Mouse (Mus musculus) hindbrain, embryonic 14.5 days (tissue): ENCODE measurements at regions not wholly inside any gene's neighbourhood (a gene's known extent, or its start where the extent isn't known, plus 50 kb on each side); places are given as distances from the start of the nearest gene placed in this dataset.
A peak's percentile ranks its signal among the peaks of the same experiment; 100 is the strongest.

Experiments used
- ATAC-seq: fragments of 200-750 bp; cut with Nextera tagmentation; 2 replicates; pipeline ENCODE4 v1.8.0; 2017; ENCODE audit warnings: moderate number of reproducible peaks, mild to moderate bottlenecking, moderate TSS enrichment, moderate library complexity; ENCODE audit not compliant: low FRiP score
- DNase-seq: peaks from one replicate; pipeline ENCODE4 v3.0.0-alpha.2; 2015; ENCODE audit warnings: low spot score
- H3K27ac ChIP-seq: fragments of 300-500 bp; sonication (generic); 2 replicates; pipeline ENCODE4 v1.5.1; 2014; ENCODE audit warnings: mild to moderate bottlenecking, moderate library complexity
- H3K27me3 ChIP-seq: fragments of 300-500 bp; sonication (generic); 2 replicates; pipeline ENCODE4 v1.6.1; 2014; ENCODE audit warnings: mild to moderate bottlenecking, low read length, mixed read lengths; ENCODE audit not compliant: control insufficient read depth, insufficient read depth
- H3K36me3 ChIP-seq: fragments of 300-500 bp; sonication (generic); replicated peaks from 2 replicates; pipeline ENCODE4 v1.6.1; 2014; ENCODE audit not compliant: control insufficient read depth, insufficient read depth
- H3K4me1 ChIP-seq: fragments of 300-500 bp; sonication (generic); replicated peaks from 2 replicates; pipeline ENCODE4 v1.6.1; 2014; ENCODE audit warnings: antibody characterized with exemption, low read length, mixed read lengths; ENCODE audit not compliant: control insufficient read depth, insufficient read depth
- H3K4me2 ChIP-seq: fragments of 300-500 bp; sonication (generic); replicated peaks from 2 replicates; pipeline ENCODE4 v1.6.1; 2014; ENCODE audit warnings: mild to moderate bottlenecking, moderate library complexity
- H3K4me3 ChIP-seq: fragments of 300-500 bp; sonication (generic); replicated peaks from 2 replicates; pipeline ENCODE4 v1.5.1; 2014; ENCODE audit warnings: mild to moderate bottlenecking, low read length
- H3K9ac ChIP-seq: fragments of 300-500 bp; sonication (generic); 2 replicates; pipeline ENCODE4 v1.6.1; 2014
- H3K9me3 ChIP-seq: fragments of 300-500 bp; sonication (generic); 2 replicates; pipeline ENCODE4 v1.6.1; 2016; ENCODE audit warnings: low read length; ENCODE audit not compliant: control insufficient read depth
- WGBS: fragments of 180-500 bp; shearing (Covaris S2); extraction: QIAGEN DNeasy Blood & Tissue Kit; methylation state at CpG from one replicate; pipeline ENCODE4 v1.1.7; 2014; 5-methylcytosine and 5-hydroxymethylcytosine counted together

DNA sequence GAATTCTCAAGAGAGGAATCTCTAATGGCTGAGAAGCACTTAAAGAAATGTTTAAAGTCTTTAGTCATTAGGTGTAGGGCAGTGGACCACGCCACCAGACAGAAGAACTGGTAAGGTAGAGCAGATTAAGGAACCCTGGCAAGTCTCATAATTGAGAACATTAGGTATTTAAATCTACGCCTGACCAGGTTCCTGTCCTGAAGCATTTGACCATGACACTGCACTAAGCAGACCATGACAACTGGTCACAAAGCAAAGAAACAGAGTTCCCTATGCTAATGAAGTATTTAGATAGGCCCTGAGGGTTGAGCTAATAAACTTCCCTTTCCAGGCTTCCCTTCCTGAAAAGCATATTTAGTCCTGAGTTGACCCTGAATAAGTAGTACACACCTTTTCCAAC lies 562.3 kb downstream of the Cdh11 start:
- DNase-seq = no peak
- Histone ChIP-seq H3K27ac (no peak overlapping the region), H3K4me2 (no peak overlapping the region), H3K36me3 (no peaks in the 10 kb centered on the region), H3K27me3 (no peaks in the 10 kb centered on the region), H3K9me3 (peaks cover 5% of the 10 kb centered on the region; the same call in 1 of the 2 replicates), H3K4me3 (no peak overlapping the region), H3K4me1 (no peaks in the 10 kb centered on the region), H3K9ac (no peak overlapping the region)
- no peak for ATAC-seq
- WGBS = 85% methylated on average over 2 of the region's 2 CpGs

DNA sequence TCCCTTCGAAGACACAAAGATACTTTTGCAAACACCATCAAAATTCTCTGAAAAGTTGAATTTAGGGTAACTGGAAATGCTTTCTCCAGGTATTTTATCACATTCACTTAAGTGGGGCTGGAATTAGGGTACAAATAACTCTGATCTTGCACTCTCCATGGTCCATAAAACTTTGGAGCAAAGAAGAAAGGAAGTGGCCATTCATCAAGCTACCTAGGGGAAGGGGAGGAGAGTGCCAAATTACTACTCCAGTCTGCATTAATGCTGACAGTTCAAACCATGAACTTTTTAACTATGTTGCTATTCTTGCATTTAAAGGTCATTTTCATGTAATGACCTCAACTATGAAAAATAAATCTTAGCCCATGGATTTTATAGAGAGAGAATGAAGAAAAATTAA lies 579.8 kb downstream of the Cdh11 start:
- Histone ChIP-seq H3K9ac (no peak overlapping the region), H3K4me2 (no peak overlapping the region), H3K27me3 (no peaks in the 10 kb centered on the region), H3K27ac (no peak overlapping the region), H3K4me3 (no peak overlapping the region), H3K4me1 (no peaks in the 10 kb centered on the region), H3K36me3 (no peaks in the 10 kb centered on the region), H3K9me3 (no peaks in the 10 kb centered on the region)
- WGBS = 92% methylated on average over 1 of the region's 1 CpGs
- DNase-seq = no peak
- ATAC-seq = no peak

DNA sequence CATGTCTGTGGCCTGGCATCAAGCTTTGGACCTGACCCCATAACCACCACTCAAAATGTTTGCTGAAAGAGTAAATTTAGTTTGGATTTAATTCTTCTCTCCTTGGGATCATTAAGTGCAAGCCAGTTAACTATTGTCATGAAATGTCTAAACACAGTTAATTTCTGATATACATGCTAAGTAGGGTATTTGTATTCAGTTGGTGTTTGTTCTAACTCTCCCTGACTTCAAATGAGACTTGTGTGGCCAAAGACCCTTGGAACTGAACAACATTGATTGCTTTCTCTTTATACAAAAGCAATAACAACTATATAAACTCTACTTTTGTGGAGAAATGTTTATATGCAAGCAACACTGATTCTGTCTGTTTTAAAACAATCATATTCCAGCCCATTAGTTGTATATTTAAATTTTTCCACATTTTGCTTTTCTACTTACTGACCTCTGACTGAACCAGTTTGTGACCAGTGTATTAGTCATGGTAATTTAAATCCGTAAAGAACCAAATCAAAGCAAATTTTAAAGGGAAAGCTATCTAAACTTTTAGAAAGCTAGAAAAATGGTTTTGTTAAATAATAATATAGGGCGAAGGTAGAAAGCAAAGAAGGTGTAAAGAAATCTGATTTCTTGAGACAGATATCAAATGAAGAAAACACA lies 625.8 kb downstream of the Cdh11 start:
- no peak for ATAC-seq
- WGBS = 65% methylated on average over 2 of the region's 2 CpGs
- Histone ChIP-seq H3K4me3 (no peak overlapping the region), H3K36me3 (no peaks in the 10 kb centered on the region), H3K4me1 (no peaks in the 10 kb centered on the region), H3K9ac (no peak overlapping the region), H3K27me3 (no peaks in the 10 kb centered on the region), H3K4me2 (no peak overlapping the region), H3K27ac (no peak overlapping the region), H3K9me3 (no peaks in the 10 kb centered on the region)
- DNase-seq = no peak

DNA sequence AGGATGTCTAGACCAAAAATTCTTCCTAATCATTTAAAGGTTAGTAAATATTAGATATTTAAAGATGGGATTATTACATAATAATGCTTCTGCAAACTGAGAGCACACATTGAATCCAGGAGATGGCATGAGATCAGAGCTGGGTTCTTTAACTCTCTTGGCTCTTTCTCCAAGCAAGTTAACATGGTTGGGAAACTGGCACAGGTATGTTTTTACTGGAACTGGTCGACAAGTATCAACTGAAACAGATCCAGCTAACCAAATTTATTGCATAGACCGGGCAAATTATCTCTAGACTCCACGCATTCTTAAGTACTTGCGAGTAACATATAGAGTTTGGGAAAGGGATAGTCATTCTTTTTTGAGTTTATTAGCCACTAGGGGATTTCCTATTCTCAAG lies 666.8 kb downstream of the Cdh11 start:
- WGBS = 94% methylated on average over 4 of the region's 4 CpGs
- no peaks in the 10 kb centered on the region for H3K36me3 ChIP-seq
- no peak overlapping the region for H3K4me3 ChIP-seq
- H3K4me2 ChIP-seq = no peak overlapping the region
- no peak overlapping the region for H3K9ac ChIP-seq
- ATAC-seq = no peak
- no peak overlapping the region for H3K27ac ChIP-seq
- H3K9me3 ChIP-seq = no peaks in the 10 kb centered on the region
- H3K27me3 ChIP-seq = no peaks in the 10 kb centered on the region
- DNase-seq = no peak
- H3K4me1 ChIP-seq = no peaks in the 10 kb centered on the region

DNA sequence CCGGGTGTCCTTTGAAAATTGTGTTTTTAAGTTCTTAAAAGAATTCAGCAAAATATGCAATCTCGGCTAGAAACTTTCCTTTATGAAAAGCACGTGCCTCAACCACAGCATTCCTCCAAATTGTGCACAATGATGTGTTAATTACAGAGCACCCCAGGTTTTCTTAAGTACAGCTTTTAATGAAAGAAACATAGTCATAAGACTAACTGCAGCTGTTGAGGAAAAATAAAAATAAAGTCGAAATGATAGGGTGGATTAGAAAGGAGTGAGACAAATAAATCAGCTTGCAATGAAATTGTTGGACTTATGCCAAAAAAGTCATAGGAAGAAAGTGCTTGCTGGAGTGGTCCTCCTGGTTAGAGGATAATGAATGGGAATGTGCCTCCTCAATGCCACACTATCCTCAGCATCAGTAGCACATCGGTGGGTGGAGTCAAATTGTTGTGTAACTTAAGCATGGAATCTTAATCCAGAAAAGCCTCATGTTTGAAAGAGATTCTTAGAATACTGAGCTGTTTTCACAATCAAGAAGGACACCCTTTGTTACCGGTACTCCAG lies 668.5 kb downstream of the Cdh11 start:
- DNase-seq (no peak), ATAC-seq (no peak)
- no peak overlapping the region for H3K27ac ChIP-seq
- H3K27me3 ChIP-seq = no peaks in the 10 kb centered on the region
- 79% methylated on average over 6 of the region's 6 CpGs for WGBS
- no peaks in the 10 kb centered on the region for H3K9me3 ChIP-seq
- no peak overlapping the region for H3K4me3 ChIP-seq
- no peak overlapping the region for H3K4me2 ChIP-seq
- H3K4me1 ChIP-seq = no peaks in the 10 kb centered on the region
- H3K9ac ChIP-seq = no peak overlapping the region
- H3K36me3 ChIP-seq = no peaks in the 10 kb centered on the region

DNA sequence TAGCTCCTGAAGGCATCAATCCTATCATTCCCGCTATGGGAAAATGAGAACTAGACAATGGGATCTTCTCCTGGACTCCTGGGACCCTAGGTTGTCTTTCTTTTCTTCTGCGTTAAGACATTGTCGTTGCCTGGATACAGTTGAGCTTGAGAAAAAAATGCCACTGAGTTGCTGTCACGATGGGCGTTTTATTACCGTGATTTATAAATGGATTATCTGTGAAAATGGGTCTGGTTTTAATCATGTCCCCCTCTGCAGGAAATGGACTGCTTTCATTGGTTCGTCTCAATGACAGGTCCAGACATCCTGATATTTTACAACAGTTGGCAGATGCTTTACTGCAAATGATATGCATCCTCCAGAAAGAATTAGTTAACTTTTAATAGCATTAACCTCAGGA lies 681.7 kb downstream of the Cdh11 start:
- H3K27ac ChIP-seq = no peak overlapping the region
- no peaks in the 10 kb centered on the region for H3K27me3 ChIP-seq
- H3K4me1 ChIP-seq = no peaks in the 10 kb centered on the region
- no peak overlapping the region for H3K4me3 ChIP-seq
- no peak overlapping the region for H3K4me2 ChIP-seq
- H3K9me3 ChIP-seq = no peaks in the 10 kb centered on the region
- H3K9ac ChIP-seq = no peak overlapping the region
- 11% methylated on average over 7 of the region's 7 CpGs for WGBS
- no peak for DNase-seq
- ATAC-seq = peak; percentile 46; the same call in 1 of the 2 replicates
- no peaks in the 10 kb centered on the region for H3K36me3 ChIP-seq

DNA sequence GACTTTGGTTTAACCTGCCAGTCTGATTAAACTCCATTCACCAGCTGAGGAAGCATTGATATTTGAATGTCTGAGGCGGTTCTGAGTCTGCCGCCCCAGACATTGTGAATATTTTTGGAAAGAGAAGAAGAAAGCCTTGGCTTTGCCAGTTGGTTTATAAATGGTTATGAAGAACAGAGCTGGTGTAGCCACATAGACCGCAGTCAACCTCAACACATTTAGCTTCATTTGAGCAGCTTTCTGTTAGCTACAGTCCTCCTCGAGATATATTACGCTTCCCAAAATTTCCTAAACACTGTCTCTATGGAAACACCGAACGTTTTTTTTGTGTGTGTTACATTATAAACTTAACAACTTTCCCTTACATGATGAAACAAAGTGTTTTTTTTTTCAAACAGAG lies 688.7 kb downstream of the Cdh11 start:
- no peak for DNase-seq
- Histone ChIP-seq H3K4me2 (no peak overlapping the region), H3K9me3 (no peaks in the 10 kb centered on the region), H3K27me3 (no peaks in the 10 kb centered on the region), H3K4me3 (no peak overlapping the region), H3K36me3 (no peaks in the 10 kb centered on the region), H3K4me1 (no peaks in the 10 kb centered on the region), H3K9ac (no peak overlapping the region), H3K27ac (no peak overlapping the region)
- WGBS = 84% methylated on average over 7 of the region's 7 CpGs
- ATAC-seq = no peak

DNA sequence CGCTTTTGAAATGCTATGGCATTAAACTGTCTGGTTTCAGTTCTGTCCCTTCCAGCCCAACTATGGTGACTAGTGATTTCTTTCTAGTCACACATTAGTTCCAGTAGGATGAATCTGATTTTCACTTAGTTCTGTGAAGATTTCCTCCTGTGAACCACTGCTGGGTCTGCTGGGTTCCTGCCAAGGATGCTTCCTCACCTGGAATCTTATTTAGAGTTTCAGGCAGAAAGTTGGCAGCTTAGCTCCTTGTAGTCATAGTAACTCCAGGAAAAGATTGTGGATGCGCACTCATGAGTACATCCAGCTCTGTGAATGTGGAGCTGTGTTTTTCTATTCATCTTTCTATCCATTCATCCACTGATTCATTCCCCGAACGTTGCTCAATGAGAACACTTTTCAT lies 699.5 kb downstream of the Cdh11 start:
- DNase-seq (peak; percentile 32), ATAC-seq (peak; percentile 40; the same call in 1 of the 2 replicates)
- Histone ChIP-seq H3K9ac (no peak overlapping the region), H3K9me3 (no peaks in the 10 kb centered on the region), H3K36me3 (no peaks in the 10 kb centered on the region), H3K27ac (no peak overlapping the region), H3K4me1 (no peaks in the 10 kb centered on the region), H3K4me3 (no peak overlapping the region), H3K27me3 (no peaks in the 10 kb centered on the region), H3K4me2 (no peak overlapping the region)
- 73% methylated on average over 4 of the region's 4 CpGs for WGBS

DNA sequence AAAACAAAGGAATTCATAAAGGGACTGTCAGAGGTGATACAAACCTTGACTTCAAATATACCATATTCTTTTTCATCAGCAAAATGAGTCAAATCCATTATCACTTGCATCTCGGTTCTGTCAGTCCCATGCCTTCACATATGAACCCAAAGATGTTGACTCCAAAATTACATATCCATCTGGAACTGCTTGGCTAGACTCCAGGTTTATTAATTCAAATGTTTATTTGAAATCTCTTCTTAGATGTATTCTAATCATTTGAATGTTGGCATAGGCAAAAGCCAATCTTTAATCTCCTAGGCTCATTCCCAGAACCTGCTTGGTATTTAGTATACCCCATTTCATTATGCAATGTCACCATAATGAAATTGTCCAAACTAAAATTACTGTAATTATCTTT lies 709.8 kb downstream of the Cdh11 start:
- H3K27ac ChIP-seq = no peak overlapping the region
- ATAC-seq (no peak), DNase-seq (no peak)
- H3K4me3 ChIP-seq = no peak overlapping the region
- 74% methylated on average over 1 of the region's 1 CpGs for WGBS
- no peak overlapping the region for H3K4me2 ChIP-seq
- H3K9me3 ChIP-seq = no peaks in the 10 kb centered on the region
- no peak overlapping the region for H3K9ac ChIP-seq
- no peaks in the 10 kb centered on the region for H3K4me1 ChIP-seq
- H3K36me3 ChIP-seq = no peaks in the 10 kb centered on the region
- no peaks in the 10 kb centered on the region for H3K27me3 ChIP-seq

DNA sequence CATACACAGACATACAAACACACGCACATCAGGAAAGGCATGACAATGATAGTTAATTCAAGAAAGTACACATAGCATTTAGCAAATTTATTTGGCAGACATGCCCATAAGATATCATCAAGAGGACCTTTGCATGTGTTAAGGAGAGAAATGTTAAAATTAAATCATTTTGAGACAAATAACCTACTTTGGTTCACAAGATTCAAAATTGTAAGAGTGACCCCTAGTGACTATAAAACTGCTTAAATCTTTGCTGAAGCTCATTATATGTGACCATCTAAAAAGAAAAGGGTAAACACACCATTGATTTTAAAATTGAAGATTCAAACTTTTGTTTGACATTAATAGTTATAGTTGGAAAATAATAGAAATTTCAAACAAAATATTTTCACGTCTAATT lies 721.3 kb downstream of the Cdh11 start:
- Histone ChIP-seq H3K27ac (no peak overlapping the region), H3K4me1 (no peaks in the 10 kb centered on the region), H3K4me2 (no peak overlapping the region), H3K9me3 (no peaks in the 10 kb centered on the region), H3K36me3 (no peaks in the 10 kb centered on the region), H3K27me3 (no peaks in the 10 kb centered on the region), H3K9ac (no peak overlapping the region), H3K4me3 (no peak overlapping the region)
- ATAC-seq (no peak), DNase-seq (no peak)
- 90% methylated on average over 2 of the region's 2 CpGs for WGBS
